Comparison of ENCODE assay signal across 8 mouse cellular contexts in the genomic region with DNA sequence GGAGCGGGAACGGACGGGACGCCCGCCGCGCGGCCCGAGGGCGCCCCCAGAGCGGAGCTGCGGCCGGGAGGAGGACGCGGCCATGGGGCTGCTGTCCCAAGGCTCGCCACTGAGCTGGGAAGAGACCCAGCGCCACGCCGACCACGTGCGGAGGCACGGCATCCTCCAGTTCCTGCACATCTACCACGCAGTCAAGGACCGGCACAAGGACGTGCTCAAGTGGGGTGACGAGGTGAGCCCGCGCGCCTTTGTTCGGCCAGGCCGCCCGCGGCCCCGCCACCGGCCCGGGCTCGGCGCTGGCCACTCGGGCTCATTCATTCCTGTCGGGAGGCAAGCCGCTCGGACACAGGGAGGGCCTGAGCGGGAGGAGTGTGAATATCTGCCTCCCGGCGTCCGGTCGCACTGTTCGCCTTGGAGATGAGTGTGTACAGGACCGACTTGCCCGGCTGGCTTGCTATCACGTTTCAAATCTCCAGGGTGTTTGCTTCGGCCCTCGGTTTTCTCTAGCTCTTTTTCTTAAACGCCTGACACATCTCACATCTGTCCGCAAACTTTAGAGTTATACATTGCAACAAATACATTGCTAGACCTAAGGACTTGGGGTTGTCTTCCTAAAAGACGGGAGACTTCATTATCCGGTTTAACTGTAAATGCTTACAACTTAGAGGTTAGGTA. TPM values are rescaled to one million over a fixed set of nuclear protein-coding genes. Genes with fewer than 3 reads are reported as not detected.
DNase-seq lines count a peak whose midpoint lies in the region; ATAC-seq and TF ChIP-seq lines count a peak whose summit lies in the region.

No protein-coding gene starts in this region.

- H3K4me1 ChIP-seq in bone marrow macrophage, adult 2 months (ENCODE audit: control insufficient read depth, insufficient read depth, low read length): peaks cover 9% of the 10 kb centered on the region; the same call in 1 of the 2 replicates
- H3K4me1 ChIP-seq in embryonic fibroblast, embryonic 13.5 days (ENCODE audit: control insufficient read depth, insufficient read depth, low read length): peaks cover 8% of the 10 kb centered on the region
- H3K4me1 ChIP-seq in heart, embryonic 15.5 days (replicated peaks): peaks cover 25% of the 10 kb centered on the region

- DNase-seq in layer of hippocampus, adult 11-12 months (ENCODE audit: low spot score): peak; percentile 48
- DNase-seq in layer of hippocampus, postnatal 10 days (ENCODE audit: low spot score in 2 of 2): no peak
- peak; percentile 28 to 37 for DNase-seq in layer of hippocampus, adult 8-10 months (ENCODE audit: low spot score in 2 of 2)
- peak; percentile 79 for DNase-seq in lung, postnatal 36 days
- peak; percentile 47 for DNase-seq in right cerebral cortex, postnatal 14 days

- no peak for TF ChIP-seq POLR2A in bone marrow macrophage, adult 2 months (IDR thresholded peaks at IDR 0.05; ENCODE audit: borderline replicate concordance, low read depth, low read length)
- TF ChIP-seq POLR2A in embryonic fibroblast, embryonic 13.5 days (IDR thresholded peaks at IDR 0.05; ENCODE audit: low read depth, low read length): no peak

- H3K4me2 ChIP-seq in heart, embryonic 15.5 days: peak overlapping the region; percentile 96

- no peaks in the 10 kb centered on the region for H3K9me3 ChIP-seq in heart, embryonic 15.5 days (replicated peaks)

- H3K27me3 ChIP-seq in heart, embryonic 15.5 days: no peaks in the 10 kb centered on the region

- WGBS in heart, embryonic 15.5 days: under 1% methylated on average over 53 of the region's 57 CpGs

- H3K27ac ChIP-seq in bone marrow macrophage, adult 2 months (ENCODE audit: insufficient read depth, low read depth, low read length): peak overlapping the region; percentile 30
- H3K27ac ChIP-seq in embryonic fibroblast, embryonic 13.5 days (ENCODE audit: insufficient read depth, low read length): 0 out of 2 replicates have a peak overlapping the region, but pooled peaks have one; percentile 1
- H3K27ac ChIP-seq in heart, embryonic 15.5 days: peak overlapping the region; percentile 93

- H3K36me3 ChIP-seq in heart, embryonic 15.5 days: no peaks in the 10 kb centered on the region

- peak overlapping the region; percentile 89 for H3K9ac ChIP-seq in heart, embryonic 15.5 days

- peak; percentile 75 for ATAC-seq in heart, embryonic 15.5 days (replicated peaks; ENCODE audit: insufficient number of reproducible peaks, insufficient read depth, low FRiP score, low read depth)

- H3K4me3 ChIP-seq in bone marrow macrophage, adult 2 months (ENCODE audit: insufficient read depth, low read length): peak overlapping the region; percentile 71
- H3K4me3 ChIP-seq in embryonic fibroblast, embryonic 13.5 days (ENCODE audit: insufficient read depth, low read length): peak overlapping the region; percentile 68
- H3K4me3 ChIP-seq in heart, embryonic 15.5 days: peak overlapping the region; percentile 94

- TF ChIP-seq CTCF in bone marrow macrophage, adult 2 months (IDR thresholded peaks at IDR 0.05; ENCODE audit: low read depth, low read length): no peak
- TF ChIP-seq CTCF in embryonic fibroblast, embryonic 13.5 days (IDR thresholded peaks at IDR 0.05; ENCODE audit: borderline replicate concordance, insufficient read depth, low read length): no peak; the same call in 1 of the 2 replicates

RNA-seq across cellular contexts. Expression of a gene that starts 0.5 kb away (rescaled TPM):
- 10 to 100 TPM; 35.7 to 36.0 TPM for total RNA-seq in layer of hippocampus, postnatal 10 days (2021)
- polyA plus RNA-seq in bone marrow macrophage, adult 2 months (2012; ENCODE audit: insufficient read depth, insufficient read length, missing spikeins): 27.8 and 28.3 TPM in 2 replicates
- polyA plus RNA-seq in embryonic fibroblast, embryonic 13.5 days (2011; ENCODE audit: insufficient read length, low read depth, missing spikeins): 20.0 and 22.2 TPM in 2 replicates
- polyA plus RNA-seq in heart, embryonic 15.5 days (2015; fragmentation: Nextera tagmentation; extraction: Ambion mirVana): 5.9 and 9.2 TPM in 2 replicates
- total RNA-seq in layer of hippocampus, adult 8-10 months (2022): 10 to 100 TPM; 44.5 to 49.5 (median 47.1) TPM

Comparison
In these comparisons a context has a peak if more than half of its experiments do, and no peak if none do; other contexts are left out.
1. DNase-seq: peak in layer of hippocampus, adult 11-12 months (single experiment), layer of hippocampus, adult 8-10 months (2 of 2), lung, postnatal 36 days (single experiment) and right cerebral cortex, postnatal 14 days (single experiment); none in layer of hippocampus, postnatal 10 days (0 of 2).
2. H3K27ac ChIP-seq: peak in every context shown above with its lines; median percentile 93 in heart, embryonic 15.5 days; 30 in bone marrow macrophage, adult 2 months; 1 in embryonic fibroblast, embryonic 13.5 days.
3. Peak in every context shown above with its lines, with median percentiles within 50 percentile points of each other: H3K4me3 ChIP-seq.